Mouse (Mus musculus): Measurements from ENCODE around the gene Thtpa. TPM values are rescaled to one million over a fixed set of nuclear protein-coding genes. Genes with fewer than 3 reads are reported as not detected.

Thtpa gene
- polyA plus RNA-seq, 1 experiment = 18.3 TPM

GRCm38 (mm10) chr14:55095263-55095662 is 679 bp downstream of the Thtpa start:
- DNase-seq (ENCODE audit: low read depth) = no peak
- TF ChIP-seq CTCF (IDR thresholded peaks at IDR 0.05; ENCODE audit: borderline replicate concordance, extremely low read depth, insufficient read depth, insufficient read length) (no peak), POLR2A (IDR thresholded peaks at IDR 0.05; ENCODE audit: borderline replicate concordance, extremely low read depth, insufficient read depth, insufficient read length, poor library complexity, severe bottlenecking) (no peak)

GRCm38 (mm10) chr14:55095671-55096070 is 1.1 kb downstream of the Thtpa start:
- DNase-seq (ENCODE audit: low read depth) = no peak
- TF ChIP-seq POLR2A (IDR thresholded peaks at IDR 0.05; ENCODE audit: borderline replicate concordance, extremely low read depth, insufficient read depth, insufficient read length, poor library complexity, severe bottlenecking) (no peak), CTCF (IDR thresholded peaks at IDR 0.05; ENCODE audit: borderline replicate concordance, extremely low read depth, insufficient read depth, insufficient read length) (no peak)

- DNase-seq (ENCODE audit: low read depth) = no peak
- TF ChIP-seq CTCF (IDR thresholded peaks at IDR 0.05; ENCODE audit: borderline replicate concordance, extremely low read depth, insufficient read depth, insufficient read length) (no peak), POLR2A (IDR thresholded peaks at IDR 0.05; ENCODE audit: borderline replicate concordance, extremely low read depth, insufficient read depth, insufficient read length, poor library complexity, severe bottlenecking) (no peak)
These were observed 2.0 kb downstream of the Thtpa start for GRCm38 (mm10) chr14:55096573-55097087.

- TF ChIP-seq CTCF (IDR thresholded peaks at IDR 0.05; ENCODE audit: borderline replicate concordance, extremely low read depth, insufficient read depth, insufficient read length) (no peak), POLR2A (IDR thresholded peaks at IDR 0.05; ENCODE audit: borderline replicate concordance, extremely low read depth, insufficient read depth, insufficient read length, poor library complexity, severe bottlenecking) (no peak)
- DNase-seq (ENCODE audit: low read depth) = peak; percentile 44
These were observed 3.1 kb downstream of the Thtpa start for GRCm38 (mm10) chr14:55097646-55098045.

GRCm38 (mm10) chr14:55098067-55098466 is 3.5 kb downstream of the Thtpa start:
- peak; percentile 81 for DNase-seq (ENCODE audit: low read depth)
- TF ChIP-seq POLR2A (IDR thresholded peaks at IDR 0.05; ENCODE audit: borderline replicate concordance, extremely low read depth, insufficient read depth, insufficient read length, poor library complexity, severe bottlenecking) = no peak
- peak; percentile 78 for TF ChIP-seq CTCF (IDR thresholded peaks at IDR 0.05; ENCODE audit: borderline replicate concordance, extremely low read depth, insufficient read depth, insufficient read length)

- DNase-seq (ENCODE audit: low read depth) = peak; percentile 72
- TF ChIP-seq POLR2A (IDR thresholded peaks at IDR 0.05; ENCODE audit: borderline replicate concordance, extremely low read depth, insufficient read depth, insufficient read length, poor library complexity, severe bottlenecking) = no peak
- TF ChIP-seq CTCF (IDR thresholded peaks at IDR 0.05; ENCODE audit: borderline replicate concordance, extremely low read depth, insufficient read depth, insufficient read length) = peak; percentile 77; the same call in 1 of the 2 replicates
These were observed 7.0 kb downstream of the Thtpa start for GRCm38 (mm10) chr14:55101592-55101991.

- TF ChIP-seq POLR2A (IDR thresholded peaks at IDR 0.05; ENCODE audit: borderline replicate concordance, extremely low read depth, insufficient read depth, insufficient read length, poor library complexity, severe bottlenecking) = no peak
- no peak for DNase-seq (ENCODE audit: low read depth)
These were observed 7.7 kb downstream of the Thtpa start for GRCm38 (mm10) chr14:55102253-55102785.

GRCm38 (mm10) chr14:55104365-55104764 is 9.8 kb downstream of the Thtpa start:
- TF ChIP-seq CTCF (IDR thresholded peaks at IDR 0.05; ENCODE audit: borderline replicate concordance, extremely low read depth, insufficient read depth, insufficient read length) (no peak), POLR2A (IDR thresholded peaks at IDR 0.05; ENCODE audit: borderline replicate concordance, extremely low read depth, insufficient read depth, insufficient read length, poor library complexity, severe bottlenecking) (no peak)
- no peak for DNase-seq (ENCODE audit: low read depth)

GRCm38 (mm10) chr14:55105386-55105785 is 10.8 kb downstream of the Thtpa start:
- peak; percentile 35 for DNase-seq (ENCODE audit: low read depth)
- TF ChIP-seq POLR2A (IDR thresholded peaks at IDR 0.05; ENCODE audit: borderline replicate concordance, extremely low read depth, insufficient read depth, insufficient read length, poor library complexity, severe bottlenecking) = no peak
- TF ChIP-seq CTCF (IDR thresholded peaks at IDR 0.05; ENCODE audit: borderline replicate concordance, extremely low read depth, insufficient read depth, insufficient read length) = no peak

- DNase-seq (ENCODE audit: low read depth) = peak; percentile 93
These were observed 11.5 kb downstream of the Thtpa start, which contains the start of gene Ap1g2 for GRCm38 (mm10) chr14:55105836-55106809. Gene Ap1g2, minus strand, starts transcription at chr14:55106593.

GRCm38 (mm10) chr14:55106990-55107389 is 12.4 kb downstream of the Thtpa start:
- TF ChIP-seq CTCF (IDR thresholded peaks at IDR 0.05; ENCODE audit: borderline replicate concordance, extremely low read depth, insufficient read depth, insufficient read length) (no peak), POLR2A (IDR thresholded peaks at IDR 0.05; ENCODE audit: borderline replicate concordance, extremely low read depth, insufficient read depth, insufficient read length, poor library complexity, severe bottlenecking) (no peak)
- DNase-seq (ENCODE audit: low read depth) = no peak

More at GRCm38 (mm10) chr14:55105836-55106809, 11.5 kb downstream of the Thtpa start, which contains the start of gene Ap1g2:
- TF ChIP-seq POLR2A (IDR thresholded peaks at IDR 0.05; ENCODE audit: borderline replicate concordance, extremely low read depth, insufficient read depth, insufficient read length, poor library complexity, severe bottlenecking) = peak; percentile 53; the same call in 1 of the 2 replicates
- peak; percentile 34; the same call in 1 of the 2 replicates for TF ChIP-seq CTCF (IDR thresholded peaks at IDR 0.05; ENCODE audit: borderline replicate concordance, extremely low read depth, insufficient read depth, insufficient read length)

All from brain, embryonic 14.5 days (tissue).